Mouse (Mus musculus) CH12F3 (cell line): ENCODE measurements around the gene Nrxn1.

ENCODE experiments used
- in situ Hi-C: fragments of 300-500 bp; cut with MboI; formaldehyde crosslinking; loops from 2 replicates; pipeline ENCODE4 v1.14.3; 2020; ENCODE audit warnings: low sequenced_read_pairs

The Nrxn1 gene

DNA sequence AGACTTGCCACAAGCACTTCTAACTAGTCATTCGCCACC is at the start of gene Nrxn1:
Gene Nrxn1 (minus strand): TSS at position 30 of the 39 bp plus-strand sequence.
- in situ Hi-C loops, result no loop called here

DNA sequence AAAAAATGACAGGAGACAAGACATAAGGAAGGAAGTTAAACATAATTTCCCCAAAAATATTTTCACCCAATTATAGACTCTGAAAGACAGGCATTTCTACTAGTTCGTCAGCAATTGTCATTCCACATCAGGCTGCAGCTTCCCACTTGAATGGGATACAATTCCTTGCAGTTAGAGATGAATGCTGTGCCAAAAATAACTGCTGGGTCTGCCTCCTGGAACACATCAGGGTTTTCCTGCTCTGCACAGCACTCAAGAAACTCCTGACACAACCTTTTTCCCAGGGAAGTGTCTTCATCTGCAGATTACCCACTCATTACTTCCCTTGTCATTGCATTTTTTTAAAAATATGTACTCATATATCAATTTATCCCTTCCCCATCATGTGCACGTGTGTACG is 44.0 kb upstream of the Nrxn1 start:
- in situ Hi-C loops, result no loop called here

- in situ Hi-C loops, result no loop called here
These were observed 20.2 kb upstream of the Nrxn1 start for GRCm38 (mm10) chr17:91112880-91113628.

GRCm38 (mm10) chr17:91112085-91112484 is 19.2 kb upstream of the Nrxn1 start:
- in situ Hi-C loops, result no loop called here

DNA sequence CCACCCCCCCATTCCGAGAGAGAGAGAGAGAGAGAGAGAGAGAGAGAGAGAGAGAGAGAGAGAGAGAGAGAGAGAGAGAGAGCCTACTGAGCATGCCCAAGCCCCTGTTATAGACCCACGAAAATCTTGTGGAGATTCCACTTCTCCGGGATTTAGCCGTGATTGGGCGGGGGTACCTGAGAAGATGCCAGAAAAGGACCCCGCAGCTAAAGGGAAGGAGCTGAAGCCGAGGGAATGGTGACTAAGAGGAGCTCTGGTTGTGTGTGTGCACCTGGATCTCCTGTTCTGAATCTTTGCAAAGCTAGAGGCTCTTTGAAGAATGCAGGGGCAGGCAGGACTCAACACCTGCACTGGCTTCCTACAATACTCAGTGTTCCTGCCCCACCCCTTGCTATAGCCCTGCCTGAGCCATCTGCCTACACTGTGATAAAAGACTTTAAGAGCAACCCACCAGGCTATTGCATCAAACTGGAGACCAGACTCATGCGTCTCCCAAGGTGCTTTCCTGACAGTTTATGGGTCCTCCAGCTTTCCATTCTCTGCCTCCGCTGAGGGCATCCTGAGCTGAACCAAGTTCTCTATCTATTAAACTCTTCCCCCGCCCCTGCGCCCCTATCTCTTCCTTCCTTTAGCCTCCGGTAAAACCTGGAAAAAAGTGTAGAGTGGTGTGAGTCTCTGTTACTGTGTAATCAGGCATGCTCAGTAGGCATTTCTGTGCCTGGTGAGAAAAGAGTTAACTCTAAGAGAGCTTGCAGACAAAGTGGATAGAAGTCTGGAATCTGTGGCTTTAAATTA is 407 bp upstream of the Nrxn1 start:
- in situ Hi-C loops, result no loop called here

GRCm38 (mm10) chr17:91092421-91093041 is 340 bp downstream of the Nrxn1 start:
- in situ Hi-C loops, result no loop called here

- in situ Hi-C loops, result no loop called here
These were observed 2.2 kb downstream of the Nrxn1 start for GRCm38 (mm10) chr17:91090631-91091030.

DNA sequence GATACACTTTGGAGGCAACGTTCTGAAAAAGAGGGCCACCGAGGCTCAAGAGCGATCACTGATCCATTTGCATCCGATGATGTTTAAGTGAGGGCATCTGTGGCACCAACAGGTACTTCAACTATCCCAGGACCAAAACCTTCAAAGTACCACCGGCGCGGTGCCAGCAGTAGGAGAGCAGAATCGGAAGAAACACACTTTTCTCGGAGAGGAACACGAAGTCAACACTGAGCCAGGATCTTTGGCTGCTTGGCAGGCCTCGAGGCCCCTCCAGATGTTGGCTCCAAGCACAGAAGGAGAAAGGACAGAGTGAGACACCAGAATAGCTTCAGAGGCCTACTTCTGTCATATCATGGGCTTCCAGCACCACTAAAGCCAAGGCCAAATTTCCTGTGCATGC is 3.9 kb downstream of the Nrxn1 start:
- in situ Hi-C loops, result no loop called here

- in situ Hi-C loops, result no loop called here
These were observed 4.7 kb downstream of the Nrxn1 start for GRCm38 (mm10) chr17:91088037-91088715.

- in situ Hi-C loops, result no loop called here
These were observed 6.5 kb downstream of the Nrxn1 start for GRCm38 (mm10) chr17:91086412-91086811.

GRCm38 (mm10) chr17:91085416-91085815 is 7.5 kb downstream of the Nrxn1 start:
- in situ Hi-C loops, result no loop called here

- in situ Hi-C loops, result no loop called here
These were observed 13.8 kb downstream of the Nrxn1 start for GRCm38 (mm10) chr17:91079096-91079495.

- in situ Hi-C loops, result no loop called here
These were observed 18.1 kb downstream of the Nrxn1 start for GRCm38 (mm10) chr17:91074780-91075179.

DNA sequence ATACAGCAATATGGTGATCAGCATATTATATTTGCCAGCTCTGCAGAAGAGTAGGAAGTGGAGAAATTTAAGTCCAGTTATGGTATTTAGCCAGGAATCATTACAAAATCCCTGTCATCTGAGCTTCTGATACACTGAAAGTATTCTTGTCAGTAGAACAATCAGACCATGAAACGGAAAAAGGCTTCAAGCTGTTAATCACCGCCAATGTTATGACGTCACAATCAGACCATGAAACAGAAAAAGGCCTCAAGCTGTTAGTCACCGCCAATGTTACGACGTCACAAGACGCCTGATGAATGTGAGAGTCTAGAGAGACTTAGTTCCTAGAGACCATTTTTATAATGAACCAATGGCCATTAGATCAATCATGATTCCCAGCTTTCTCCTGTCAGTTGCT is 59.4 kb downstream of the Nrxn1 start:
- in situ Hi-C loops, result no loop called here

GRCm38 (mm10) chr17:91025061-91025623 is 67.7 kb downstream of the Nrxn1 start:
- in situ Hi-C loops, result no loop called here

GRCm38 (mm10) chr17:91007385-91008089 is 85.3 kb downstream of the Nrxn1 start:
- in situ Hi-C loops, result no loop called here

GRCm38 (mm10) chr17:91000389-91000788 is 92.5 kb downstream of the Nrxn1 start:
- in situ Hi-C loops, result no loop called here

GRCm38 (mm10) chr17:90999667-91000154 is 93.2 kb downstream of the Nrxn1 start:
- in situ Hi-C loops, result no loop called here

DNA sequence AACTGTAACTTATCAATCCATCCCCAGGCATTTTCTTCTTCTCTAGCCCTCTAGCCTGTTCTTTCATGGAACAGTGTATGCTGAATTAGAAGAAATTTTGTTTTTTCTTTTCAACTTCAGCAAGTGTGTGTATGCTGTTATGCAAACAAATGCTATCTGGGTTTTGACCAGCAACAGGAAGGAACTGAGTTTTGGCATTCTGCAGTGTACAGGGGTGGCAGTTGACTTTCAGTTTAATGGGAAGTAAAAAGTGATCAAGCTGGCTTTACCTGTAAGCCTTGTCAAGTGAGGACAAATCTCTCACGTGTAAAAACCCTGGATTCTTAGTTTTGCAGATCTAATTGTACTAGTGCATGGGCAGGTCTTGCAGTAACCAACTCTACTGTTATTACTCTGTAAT is 95.2 kb downstream of the Nrxn1 start:
- in situ Hi-C loops, result no loop called here

GRCm38 (mm10) chr17:90995436-90995835 is 97.4 kb downstream of the Nrxn1 start:
- in situ Hi-C loops, result no loop called here

- in situ Hi-C loops, result no loop called here
These were observed 98.6 kb downstream of the Nrxn1 start for GRCm38 (mm10) chr17:90994247-90994646.
